Mouse (Mus musculus) MEL (cell line): ENCODE data around the gene Ninl. TPM values are rescaled to one million over a fixed set of nuclear protein-coding genes. Genes with fewer than 3 reads are reported as not detected.

ENCODE experiments used
- DNase-seq: peaks from one replicate; pipeline ENCODE4 v3.0.0; 2011; ENCODE audit warnings: low read depth, low spot score
- H3K27ac ChIP-seq: 2 replicates; pipeline ENCODE4 v1.5.1; 2012; ENCODE audit warnings: low read depth, mild to moderate bottlenecking, control low read depth, low read length, moderate library complexity; ENCODE audit not compliant: control insufficient read depth
- H3K27me3 ChIP-seq, 2 experiments: fragments of 150-350 bp in 1 of 2; sonication (generic) in 1 of 2; 2 replicates each; pipeline ENCODE4 v1.6.1; 2012; ENCODE audit warnings: low read length in 2 of 2, mild to moderate bottlenecking in 2 of 2, improper control_type of control experiment in 1 of 2, moderate library complexity in 1 of 2; ENCODE audit not compliant: insufficient read depth in 2 of 2, control insufficient read depth in 1 of 2
- H3K36me3 ChIP-seq, 2 experiments: 2 replicates each; pipeline ENCODE4 v1.6.1; 2012 to 2014; ENCODE audit warnings: low read length in 2 of 2, improper control_type of control experiment in 1 of 2, inconsistent platforms in 1 of 2, mild to moderate bottlenecking in 1 of 2; ENCODE audit not compliant: insufficient read depth in 2 of 2, control insufficient read depth in 1 of 2
- H3K4me1 ChIP-seq, 2 experiments: fragments of 150-350 bp in 1 of 2; sonication (generic) in 1 of 2; 2 replicates each; pipeline ENCODE4 v1.6.1; 2012; ENCODE audit warnings: low read length in 2 of 2, improper control_type of control experiment in 1 of 2, mild to moderate bottlenecking in 1 of 2; ENCODE audit not compliant: insufficient read depth in 2 of 2, control insufficient read depth in 1 of 2
- H3K4me3 ChIP-seq, 2 experiments: fragments of 150-350 bp in 1 of 2; sonication (generic) in 1 of 2; 2 replicates each; pipeline ENCODE4 v1.5.1; 2012; ENCODE audit warnings: low read depth in 2 of 2, low read length in 2 of 2, mild to moderate bottlenecking in 2 of 2, moderate library complexity in 2 of 2, control low read depth in 1 of 2, improper control_type of control experiment in 1 of 2; ENCODE audit not compliant: control insufficient read depth in 1 of 2, insufficient read depth in 1 of 2
- H3K79me2 ChIP-seq: 2 replicates; pipeline ENCODE4 v1.6.1; 2012; ENCODE audit warnings: mild to moderate bottlenecking, low read length, moderate library complexity; ENCODE audit not compliant: control insufficient read depth, poor library complexity, insufficient read depth
- H3K9ac ChIP-seq: 2 replicates; pipeline ENCODE4 v1.6.1; 2012; ENCODE audit warnings: low read depth, mild to moderate bottlenecking, control low read depth, low read length, moderate library complexity; ENCODE audit not compliant: control insufficient read depth, poor library complexity, severe bottlenecking
- H3K9me3 ChIP-seq: fragments of 150-350 bp; sonication (generic); replicated peaks from 2 replicates; pipeline ENCODE4 v1.6.1; 2012; ENCODE audit warnings: mild to moderate bottlenecking, low read length, improper control_type of control experiment, moderate library complexity; ENCODE audit not compliant: insufficient read depth
- CHD2 ChIP-seq: IDR thresholded peaks from 2 replicates; pipeline ENCODE4 v1.6.1; 2011; ENCODE audit warnings: low read length, improper control_type of control experiment
- CTCF ChIP-seq, 3 experiments: IDR thresholded peaks in 2 of 3; conservative IDR thresholded peaks in 1 of 3; 2 replicates each; pipeline ENCODE4 v1.5.1; 2011 to 2012; ENCODE audit warnings: low read length in 3 of 3, low read depth in 2 of 3, mild to moderate bottlenecking in 2 of 3, improper control_type of control experiment in 1 of 3, inconsistent platforms in 1 of 3, mixed read lengths in 1 of 3, moderate library complexity in 1 of 3; ENCODE audit not compliant: control insufficient read depth in 1 of 3, insufficient read depth in 1 of 3, poor library complexity in 1 of 3, severe bottlenecking in 1 of 3
- E2F4 ChIP-seq: IDR thresholded peaks from 2 replicates; pipeline ENCODE4 v1.6.1; 2011; ENCODE audit warnings: low read depth, low read length, improper control_type of control experiment, borderline replicate concordance
- ELF1 ChIP-seq: IDR thresholded peaks from 2 replicates; pipeline ENCODE4 v1.6.1; 2014; ENCODE audit warnings: low read depth, mild to moderate bottlenecking, inconsistent platforms, low read length, improper control_type of control experiment, moderate library complexity
- ETS1 ChIP-seq: IDR thresholded peaks from 2 replicates; pipeline ENCODE4 v1.6.1; 2012; ENCODE audit warnings: low read depth, mild to moderate bottlenecking, inconsistent platforms, low read length, improper control_type of control experiment, moderate library complexity
- GABPA ChIP-seq: IDR thresholded peaks from 2 replicates; pipeline ENCODE4 v1.6.1; 2012; ENCODE audit warnings: low read depth, mild to moderate bottlenecking, inconsistent platforms, low read length, improper control_type of control experiment, moderate library complexity
- KAT2A ChIP-seq: conservative IDR thresholded peaks from 2 replicates; pipeline ENCODE4 v1.6.1; 2012; ENCODE audit warnings: low read depth, low read length, improper control_type of control experiment, inconsistent platforms
- MYB ChIP-seq: IDR thresholded peaks from 2 replicates; pipeline ENCODE4 v1.6.1; 2011; ENCODE audit warnings: mild to moderate bottlenecking, low read depth, low read length, improper control_type of control experiment
- MYC ChIP-seq: IDR thresholded peaks from 2 replicates; pipeline ENCODE4 v1.6.1; 2011; ENCODE audit warnings: low read depth, mild to moderate bottlenecking, low read length, improper control_type of control experiment, moderate library complexity
- NELFE ChIP-seq: IDR thresholded peaks from 2 replicates; pipeline ENCODE4 v1.6.1; 2011; ENCODE audit warnings: low read depth, low read length, improper control_type of control experiment
- POLR2AphosphoS2 ChIP-seq: IDR thresholded peaks from 2 replicates; pipeline ENCODE4 v1.6.1; 2011; ENCODE audit warnings: low read length, improper control_type of control experiment
- SIN3A ChIP-seq: IDR thresholded peaks from 2 replicates; pipeline ENCODE4 v1.6.1; 2012; ENCODE audit warnings: low read length, improper control_type of control experiment, inconsistent platforms
- SMC3 ChIP-seq: IDR thresholded peaks from 2 replicates; pipeline ENCODE4 v1.6.1; 2011; ENCODE audit warnings: low read depth, low read length, improper control_type of control experiment
- TBP ChIP-seq: IDR thresholded peaks from 2 replicates; pipeline ENCODE4 v1.8.0; 2011; ENCODE audit warnings: low read depth, low read length, improper control_type of control experiment
- TCF12 ChIP-seq: IDR thresholded peaks from 2 replicates; pipeline ENCODE4 v1.6.1; 2014; ENCODE audit warnings: low read depth, mild to moderate bottlenecking, inconsistent platforms, low read length, improper control_type of control experiment, moderate library complexity
- USF1 ChIP-seq: IDR thresholded peaks from 2 replicates; pipeline ENCODE4 v1.6.1; 2014; ENCODE audit warnings: low read depth, mild to moderate bottlenecking, inconsistent platforms, low read length, improper control_type of control experiment, moderate library complexity
- ZC3H11A ChIP-seq: IDR thresholded peaks from 2 replicates; pipeline ENCODE4 v1.6.1; 2012; ENCODE audit warnings: low read depth, mild to moderate bottlenecking, inconsistent platforms, low read length, improper control_type of control experiment
- ZNF384 ChIP-seq: IDR thresholded peaks from 2 replicates; pipeline ENCODE4 v1.6.1; 2012; ENCODE audit warnings: low read depth, mild to moderate bottlenecking, inconsistent platforms, low read length, improper control_type of control experiment
- polyA plus RNA-seq, 2 experiments: library from polyadenylated mRNA; stranded (reverse) in 1 of 2; unstranded in 1 of 2; fragments of >175 nt in 1 of 2; fragments of >200 nt in 1 of 2; gene quantifications; 2 replicates each; pipeline versions ENCODE4 v1.2.1 to v1.2.4; 2012; ENCODE audit warnings: low replicate concordance in 2 of 2, low read depth in 1 of 2; ENCODE audit not compliant: insufficient read length in 2 of 2, insufficient read depth in 1 of 2, missing spikeins in 1 of 2
- total RNA-seq: library from RNA; depleted of rRNA; stranded (reverse); fragments of 300-350 nt; gene quantifications from 2 replicates; pipeline ENCODE4 v1.2.3, GENCODE M21; 2012

The Ninl gene
- total and polyA plus RNA-seq, 3 experiments: 9.8 to 16.8 TPM; not detected in 1

DNA sequence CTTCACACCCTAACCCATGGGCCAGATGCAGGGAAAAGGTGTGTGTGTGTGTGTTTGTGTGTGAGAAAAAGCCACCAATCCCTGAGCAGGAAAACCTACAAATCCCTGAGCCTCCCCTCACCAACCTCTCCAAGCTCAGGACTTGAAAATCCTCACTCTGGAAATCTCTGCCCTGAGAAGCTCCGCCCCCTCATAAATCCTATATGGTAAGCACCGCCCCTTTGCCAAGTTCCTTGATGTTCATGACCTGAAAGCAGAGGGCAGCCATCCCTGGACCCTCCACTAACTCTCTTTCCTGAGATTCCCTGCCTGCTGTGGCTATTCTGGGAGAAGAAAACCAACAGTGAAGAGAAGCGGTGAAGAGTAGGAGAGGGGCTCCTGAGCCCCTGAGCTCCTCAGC lies 40.2 kb downstream of the Ninl start:
- no peaks in the 10 kb centered on the region for H3K9me3 ChIP-seq
- DNase-seq: no peak
- H3K27me3 ChIP-seq: no peaks in the 10 kb centered on the region

DNA sequence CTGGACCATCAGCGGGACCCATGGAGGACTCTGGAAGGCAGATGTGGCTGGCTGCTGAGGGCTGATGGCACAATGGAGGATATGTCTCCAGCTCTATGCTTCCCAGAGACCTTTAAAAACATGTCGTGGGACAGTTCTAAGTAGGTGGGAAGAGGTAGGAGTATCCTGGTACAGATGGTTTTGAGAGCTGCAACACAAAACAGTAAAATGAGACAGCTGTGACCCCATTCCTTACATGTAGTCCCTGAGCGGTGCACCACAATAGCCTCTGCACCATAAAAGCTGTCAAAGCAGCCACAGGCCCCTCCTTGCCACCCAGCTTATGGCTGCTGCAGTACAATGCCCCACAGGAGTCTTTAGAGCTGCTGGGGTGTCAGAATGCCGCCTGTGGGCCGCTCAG lies 41.6 kb downstream of the Ninl start:
- no peak for DNase-seq
- Histone ChIP-seq H3K79me2 (0 out of 2 replicates have a peak, but pooled peaks cover 4% of the 10 kb centered on the region), H3K9ac (no peak overlapping the region), H3K27me3 (no peaks in the 10 kb centered on the region), H3K9me3 (no peaks in the 10 kb centered on the region), H3K4me1 (peaks cover 7 to 9% of the 10 kb centered on the region in 2 experiments)
- no peak for TF ChIP-seq ELF1
- TF ChIP-seq CHD2: no peak
- TF ChIP-seq MYC: no peak
- TF ChIP-seq KAT2A: no peak
- no peak for TF ChIP-seq ZNF384
- TF ChIP-seq USF1: no peak
- no peak for TF ChIP-seq E2F4
- TF ChIP-seq, all 39 proteins: peak for 0
- Histone ChIP-seq H3K4me3 (no peak overlapping the region), H3K36me3 (peaks cover 0 to 12% of the 10 kb centered on the region in 2 experiments; a peak in 2 of 4 replicates), H3K27ac (no peak overlapping the region)

More for the DNA sequence above, 40.2 kb downstream of the Ninl start:
- Histone ChIP-seq H3K4me3 (no peak overlapping the region), H3K27ac (no peak overlapping the region), H3K4me1 (peaks cover 10 to 17% of the 10 kb centered on the region in 2 experiments), H3K36me3 (peaks cover 0 to 21% of the 10 kb centered on the region in 2 experiments; a peak in 2 of 4 replicates), H3K9ac (no peak overlapping the region), H3K79me2 (peaks cover 13% of the 10 kb centered on the region)
- TF ChIP-seq SIN3A (no peak), TBP (no peak), SMC3 (no peak), CHD2 (no peak), GABPA (no peak), ZC3H11A (no peak), POLR2AphosphoS2 (no peak), ETS1 (no peak), CTCF (IDR thresholded peaks at IDR 0.05 in 2 of 3, conservative IDR thresholded peaks at IDR 0.05 in 1 of 3; ENCODE audit: control insufficient read depth in 1 of 3, insufficient read depth in 1 of 3, low read depth in 2 of 3, low read length in 3 of 3, poor library complexity in 1 of 3, severe bottlenecking in 1 of 3) (no peak), TCF12 (no peak), MYB (no peak), MYC (no peak), NELFE (no peak)
